Mouse (Mus musculus) inflammation-experienced regulatory T-cells, adult 16 weeks (primary cell): ENCODE results near the gene Dph6. TPM values are rescaled to one million over a fixed set of nuclear protein-coding genes. Genes with fewer than 3 reads are reported as not detected.

Source experiments
- polyA plus RNA-seq: library from polyadenylated mRNA; unstranded; fragments of 100-300 nt; shearing (Covaris generic); gene quantifications from one replicate; pipeline ENCODE4 v1.2.1, GENCODE M21; 2017

Gene Dph6
- 20.8 TPM for polyA plus RNA-seq

DNA sequence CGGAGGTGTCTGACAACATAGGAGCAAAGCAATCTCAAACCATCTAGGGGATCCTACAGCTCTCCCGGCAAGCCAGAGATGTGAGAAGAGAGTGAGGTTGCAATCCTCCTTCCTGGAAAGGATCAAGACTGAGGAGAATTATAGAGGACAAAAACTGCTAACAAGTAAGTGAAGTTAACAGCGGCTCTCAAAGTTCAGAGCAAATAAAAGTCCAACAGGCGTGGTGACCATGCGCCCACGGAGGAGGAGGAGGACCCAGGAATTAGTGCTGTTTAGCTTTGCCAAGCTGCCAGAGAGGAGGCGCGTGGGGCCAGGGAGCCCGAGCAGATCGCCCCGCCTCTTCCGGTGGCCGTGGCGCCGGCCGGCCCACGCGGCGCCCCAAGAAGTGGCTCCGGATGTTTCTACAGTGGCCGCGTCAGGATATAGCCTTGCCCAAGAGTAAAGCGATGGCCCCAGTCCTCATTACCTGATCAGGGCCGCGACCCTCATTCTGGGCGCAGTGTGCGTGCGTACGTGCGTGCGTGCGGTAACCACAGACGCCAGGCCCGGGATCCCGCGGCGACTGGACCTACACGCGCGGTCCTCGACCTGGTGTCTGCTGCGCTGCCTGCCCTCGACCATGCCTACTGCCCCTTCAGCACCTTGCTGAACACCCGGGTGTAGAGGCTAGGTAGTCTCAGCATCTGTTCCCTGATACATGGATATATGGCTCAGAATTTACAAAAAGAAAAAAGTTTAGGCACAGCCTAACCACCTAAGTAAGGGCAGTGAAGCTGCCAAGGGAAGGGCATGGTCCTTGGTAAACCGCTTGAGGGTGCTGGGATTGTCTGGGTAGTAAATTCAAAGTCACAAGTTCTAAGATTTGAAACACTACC lies at the start of gene Dph6:
TSS of gene Dph6 (minus strand) at position 600 of the 875 bp plus-strand sequence.

